Mouse (Mus musculus) gastrocnemius, adult 18-20 months (tissue): ENCODE results near the gene Gm42421. TPM values are rescaled to one million over a fixed set of nuclear protein-coding genes. Genes with fewer than 3 reads are reported as not detected.

ENCODE experiments used
- DNase-seq: peaks from one replicate; pipeline ENCODE4 v3.0.0; 2021; ENCODE audit warnings: low spot score
- total RNA-seq, 2 experiments: library from RNA; stranded (reverse); gene quantifications; 2 replicates each; pipeline ENCODE4 v1.2.3; 2021

Gm42421 gene
- total RNA-seq, 2 experiments from 2014 or later, result not detected

- DNase-seq, result no peak
Observed at GRCm38 (mm10) chr5:143933875-143934274, 5.9 kb downstream of the Gm42421 start.

GRCm38 (mm10) chr5:143936156-143936555 lies 8.2 kb downstream of the Gm42421 start:
- no peak for DNase-seq

- no peak for DNase-seq
Observed at GRCm38 (mm10) chr5:143941588-143941987, 13.6 kb downstream of the Gm42421 start.

- DNase-seq, result no peak
Observed at GRCm38 (mm10) chr5:143943231-143944125, 15.5 kb downstream of the Gm42421 start.

- no peak for DNase-seq
Observed at GRCm38 (mm10) chr5:143948361-143948760, 20.4 kb downstream of the Gm42421 start.

- no peak for DNase-seq
Observed at GRCm38 (mm10) chr5:143950016-143950415, 22.0 kb downstream of the Gm42421 start.

GRCm38 (mm10) chr5:143957101-143957500 lies 29.1 kb downstream of the Gm42421 start:
- DNase-seq, result no peak

- DNase-seq, result no peak
Observed at GRCm38 (mm10) chr5:143959551-143959950, 31.6 kb downstream of the Gm42421 start.

GRCm38 (mm10) chr5:143961176-143961575 lies 33.2 kb downstream of the Gm42421 start:
- DNase-seq, result no peak

GRCm38 (mm10) chr5:143965586-143966345 lies 37.8 kb downstream of the Gm42421 start:
- DNase-seq, result no peak

GRCm38 (mm10) chr5:143966671-143967070 lies 38.7 kb downstream of the Gm42421 start:
- no peak for DNase-seq

GRCm38 (mm10) chr5:143972628-143973027 lies 44.7 kb downstream of the Gm42421 start:
- no peak for DNase-seq

- peak; percentile 59 for DNase-seq
Observed at GRCm38 (mm10) chr5:143974931-143975630, 47.1 kb downstream of the Gm42421 start.

- DNase-seq, result no peak
Observed at GRCm38 (mm10) chr5:143975631-143975933, 47.6 kb downstream of the Gm42421 start.

- no peak for DNase-seq
Observed at GRCm38 (mm10) chr5:143976232-143976631, 48.3 kb downstream of the Gm42421 start.

- DNase-seq, result no peak
Observed at GRCm38 (mm10) chr5:143976726-143977431, 48.9 kb downstream of the Gm42421 start.

GRCm38 (mm10) chr5:143980858-143981257 lies 52.9 kb downstream of the Gm42421 start:
- DNase-seq, result no peak

GRCm38 (mm10) chr5:143982361-143982760 lies 54.4 kb downstream of the Gm42421 start:
- no peak for DNase-seq

- DNase-seq, result no peak
Observed at GRCm38 (mm10) chr5:143985381-143985780, 57.4 kb downstream of the Gm42421 start.
